Mouse (Mus musculus): Measurements from ENCODE around the gene Fam214b. TPM values are rescaled to one million over a fixed set of nuclear protein-coding genes. Genes with fewer than 3 reads are reported as not detected.

Fam214b gene
- polyA plus RNA-seq, 2 experiments: 16.9 to 22.2 TPM

- no peak for ATAC-seq (ENCODE audit: insufficient read depth)
- Histone ChIP-seq H3K36me3 (replicated peaks; ENCODE audit: control insufficient read depth, insufficient read depth, low read depth) (no peaks in the 10 kb centered on the region), H3K27me3 (ENCODE audit: control insufficient read depth, insufficient read depth, low read length) (no peaks in the 10 kb centered on the region), H3K27ac (no peak overlapping the region), H3K4me3 (ENCODE audit: insufficient read depth in 1 of 2, low read depth in 2 of 2, low read length in 2 of 2) (no peak overlapping the region), H3K4me1 (replicated peaks; ENCODE audit: control insufficient read depth in 2 of 2, insufficient read depth in 2 of 2, low read length in 1 of 2) (peaks cover 0 to 8% of the 10 kb centered on the region in 2 experiments; a peak in 3 of 4 replicates), H3K4me2 (ENCODE audit: low read depth) (no peak overlapping the region), H3K9me3 (ENCODE audit: control insufficient read depth, low read length) (no peaks in the 10 kb centered on the region), H3K9ac (replicated peaks) (no peak overlapping the region)
- WGBS (ENCODE audit: insufficient replicate concordance): 80% methylated on average over 1 of the region's 1 CpGs
- TF ChIP-seq EP300 (IDR thresholded peaks at IDR 0.05; ENCODE audit: low read depth) (no peak), CTCF (IDR thresholded peaks at IDR 0.05; ENCODE audit: low read depth) (no peak)
- no peak for DNase-seq (ENCODE audit: low read depth in 3 of 3, low spot score in 3 of 3)
Measured at GRCm38 (mm10) chr4:43012091-43012490, 33.9 kb downstream of the Fam214b start.

- under 1% methylated on average over 37 of the region's 37 CpGs for WGBS (ENCODE audit: insufficient replicate concordance)
- DNase-seq (ENCODE audit: low read depth in 3 of 3, low spot score in 3 of 3): peak; percentile 61 to 67 (median 64)
- peak within 1 kb of the TSS; percentile 91 to 92 for H3K4me3 ChIP-seq (ENCODE audit: insufficient read depth in 1 of 2, low read depth in 2 of 2, low read length in 2 of 2)
- H3K4me1 ChIP-seq (replicated peaks; ENCODE audit: control insufficient read depth in 2 of 2, insufficient read depth in 2 of 2, low read length in 1 of 2): peaks cover 0 to 8% of the 10 kb centered on the region in 2 experiments; a peak in 3 of 4 replicates
- peak within 1 kb of the TSS; percentile 80 for H3K4me2 ChIP-seq (ENCODE audit: low read depth)
- no peaks in the 10 kb centered on the region for H3K27me3 ChIP-seq (ENCODE audit: control insufficient read depth, insufficient read depth, low read length)
- H3K9ac ChIP-seq (replicated peaks): peak within 1 kb of the TSS; percentile 86
- H3K9me3 ChIP-seq (ENCODE audit: control insufficient read depth, low read length): no peaks in the 10 kb centered on the region
- TF ChIP-seq CTCF (IDR thresholded peaks at IDR 0.05; ENCODE audit: low read depth) (no peak), EP300 (IDR thresholded peaks at IDR 0.05; ENCODE audit: low read depth) (no peak)
- peak within 1 kb of the TSS; percentile 24 for H3K27ac ChIP-seq
- no peaks in the 10 kb centered on the region; the same call in 1 of the 2 replicates for H3K36me3 ChIP-seq (replicated peaks; ENCODE audit: control insufficient read depth, insufficient read depth, low read depth)
- ATAC-seq (ENCODE audit: insufficient read depth): peak; percentile 84
Measured at GRCm38 (mm10) chr4:43010161-43011038, 35.6 kb downstream of the Fam214b start, which contains the start of gene Fancg. Gene Fancg (minus strand): TSS chr4:43010506.

- 37% methylated on average over 2 of the region's 2 CpGs for WGBS (ENCODE audit: insufficient replicate concordance)
Measured at GRCm38 (mm10) chr4:43005765-43006164, 40.3 kb downstream of the Fam214b start.

GRCm38 (mm10) chr4:43004951-43005350 lies 41.1 kb downstream of the Fam214b start:
- H3K4me3 ChIP-seq (ENCODE audit: insufficient read depth in 1 of 2, low read depth in 2 of 2, low read length in 2 of 2): no peak overlapping the region
- no peaks in the 10 kb centered on the region for H3K27me3 ChIP-seq (ENCODE audit: control insufficient read depth, insufficient read depth, low read length)
- H3K9me3 ChIP-seq (ENCODE audit: control insufficient read depth, low read length): no peaks in the 10 kb centered on the region
- H3K4me1 ChIP-seq (replicated peaks; ENCODE audit: control insufficient read depth in 2 of 2, insufficient read depth in 2 of 2, low read length in 1 of 2): peaks cover 5 to 13% of the 10 kb centered on the region in 2 experiments
- no peak overlapping the region for H3K4me2 ChIP-seq (ENCODE audit: low read depth)
- TF ChIP-seq EP300 (IDR thresholded peaks at IDR 0.05; ENCODE audit: low read depth): no peak
- no peak for TF ChIP-seq CTCF (IDR thresholded peaks at IDR 0.05; ENCODE audit: low read depth)
- 80% methylated on average over 3 of the region's 3 CpGs for WGBS (ENCODE audit: insufficient replicate concordance)
- H3K36me3 ChIP-seq (replicated peaks; ENCODE audit: control insufficient read depth, insufficient read depth, low read depth): no peaks in the 10 kb centered on the region; the same call in 1 of the 2 replicates
- DNase-seq (ENCODE audit: low read depth in 3 of 3, low spot score in 3 of 3): no peak
- no peak overlapping the region for H3K9ac ChIP-seq (replicated peaks)
- H3K27ac ChIP-seq: no peak overlapping the region
- ATAC-seq (ENCODE audit: insufficient read depth): no peak

More at GRCm38 (mm10) chr4:43005765-43006164, 40.3 kb downstream of the Fam214b start:
- no peak overlapping the region for H3K4me2 ChIP-seq (ENCODE audit: low read depth)
- TF ChIP-seq CTCF (IDR thresholded peaks at IDR 0.05; ENCODE audit: low read depth) (peak; percentile 81), EP300 (IDR thresholded peaks at IDR 0.05; ENCODE audit: low read depth) (no peak)
- H3K9me3 ChIP-seq (ENCODE audit: control insufficient read depth, low read length): no peaks in the 10 kb centered on the region
- no peak overlapping the region for H3K27ac ChIP-seq
- H3K36me3 ChIP-seq (replicated peaks; ENCODE audit: control insufficient read depth, insufficient read depth, low read depth): no peaks in the 10 kb centered on the region; the same call in 1 of the 2 replicates
- H3K9ac ChIP-seq (replicated peaks): no peak overlapping the region
- peaks cover 4 to 11% of the 10 kb centered on the region in 2 experiments for H3K4me1 ChIP-seq (replicated peaks; ENCODE audit: control insufficient read depth in 2 of 2, insufficient read depth in 2 of 2, low read length in 1 of 2)
- peak; percentile 56 to 66 (median 57) for DNase-seq (ENCODE audit: low read depth in 3 of 3, low spot score in 3 of 3)
- peak; percentile 21; the same call in 1 of the 2 replicates for ATAC-seq (ENCODE audit: insufficient read depth)
- no peaks in the 10 kb centered on the region for H3K27me3 ChIP-seq (ENCODE audit: control insufficient read depth, insufficient read depth, low read length)
- H3K4me3 ChIP-seq (ENCODE audit: insufficient read depth in 1 of 2, low read depth in 2 of 2, low read length in 2 of 2): no peak overlapping the region
